Mouse (Mus musculus) midbrain, embryonic 14.5 days (tissue): ENCODE measurements around the gene Txndc5. TPM values are rescaled to one million over a fixed set of nuclear protein-coding genes. Genes with fewer than 3 reads are reported as not detected.

Source experiments
- ATAC-seq: fragments of 200-750 bp; cut with Nextera tagmentation; 2 replicates; pipeline ENCODE4 v1.8.0; 2017; ENCODE audit warnings: moderate number of reproducible peaks, moderate library complexity; ENCODE audit not compliant: low FRiP score, low TSS enrichment
- DNase-seq: peaks from one replicate; pipeline ENCODE4 v3.0.0-alpha.2; 2015
- H3K27ac ChIP-seq: fragments of 300-500 bp; sonication (generic); replicated peaks from 2 replicates; pipeline ENCODE4 v1.5.1; 2014; ENCODE audit warnings: mild to moderate bottlenecking, low read depth, low read length, moderate library complexity
- H3K27me3 ChIP-seq: fragments of 300-500 bp; sonication (generic); 2 replicates; pipeline ENCODE4 v1.6.1; 2014; ENCODE audit warnings: low read length, control low read depth, mixed read lengths; ENCODE audit not compliant: control insufficient read depth, insufficient read depth
- H3K36me3 ChIP-seq: fragments of 300-500 bp; sonication (generic); 2 replicates; pipeline ENCODE4 v1.6.1; 2014; ENCODE audit warnings: low read length, control low read depth; ENCODE audit not compliant: control insufficient read depth, insufficient read depth
- H3K4me1 ChIP-seq: fragments of 300-500 bp; sonication (generic); 2 replicates; pipeline ENCODE4 v1.6.1; 2014; ENCODE audit warnings: mild to moderate bottlenecking, antibody characterized with exemption, low read length, control low read depth; ENCODE audit not compliant: control insufficient read depth, insufficient read depth
- H3K4me2 ChIP-seq: fragments of 300-500 bp; sonication (generic); 2 replicates; pipeline ENCODE4 v1.6.1; 2014; ENCODE audit warnings: mild to moderate bottlenecking, low read length, moderate library complexity
- H3K4me3 ChIP-seq: fragments of 300-500 bp; sonication (generic); replicated peaks from 2 replicates; pipeline ENCODE4 v1.5.1; 2014; ENCODE audit warnings: low read depth, low read length
- H3K9ac ChIP-seq: fragments of 300-500 bp; sonication (generic); replicated peaks from 2 replicates; pipeline ENCODE4 v1.6.1; 2014; ENCODE audit warnings: mild to moderate bottlenecking, low read length, moderate library complexity
- H3K9me3 ChIP-seq: fragments of 300-500 bp; sonication (generic); 2 replicates; pipeline ENCODE4 v1.6.1; 2016; ENCODE audit warnings: low read length, control low read depth, mixed read lengths; ENCODE audit not compliant: control insufficient read depth
- WGBS: fragments of 180-500 bp; shearing (Covaris S2); extraction: QIAGEN DNeasy Blood & Tissue Kit; methylation state at CpG from one replicate; pipeline ENCODE4 v1.1.7; 2014; 5-methylcytosine and 5-hydroxymethylcytosine counted together
- polyA plus RNA-seq: library from polyadenylated mRNA; unstranded; fragments of >200 nt; fragmentation: Nextera tagmentation; extraction: Ambion mirVana; gene quantifications from 2 replicates; pipeline ENCODE4 v1.2.1, GENCODE M21; 2014

Gene Txndc5
- 56.4 and 81.9 TPM in 2 replicates for polyA plus RNA-seq

GRCm38 (mm10) chr13:38528687-38529294, at the start of gene Txndc5:
Gene Txndc5 (minus strand): TSS chr13:38528824.
- DNase-seq = no peak
- Histone ChIP-seq H3K27ac (peak within 1 kb of the TSS; percentile 83), H3K4me2 (peak within 1 kb of the TSS; percentile 85), H3K9me3 (no peaks in the 10 kb centered on the region), H3K4me1 (peaks cover 22% of the 10 kb centered on the region; the same call in 1 of the 2 replicates), H3K9ac (peak within 1 kb of the TSS; percentile 84), H3K27me3 (no peaks in the 10 kb centered on the region), H3K4me3 (peak within 1 kb of the TSS; percentile 84), H3K36me3 (no peaks in the 10 kb centered on the region)
- no peak; the same call in 1 of the 2 replicates for ATAC-seq
- 62% methylated on average over 9 of the region's 9 CpGs for WGBS

GRCm38 (mm10) chr13:38574668-38575067, 46.0 kb upstream of the Txndc5 start:
- H3K27me3 ChIP-seq = no peaks in the 10 kb centered on the region
- H3K27ac ChIP-seq = no peak overlapping the region
- no peaks in the 10 kb centered on the region for H3K36me3 ChIP-seq
- no peak overlapping the region for H3K9ac ChIP-seq
- ATAC-seq = no peak
- no peak overlapping the region for H3K4me2 ChIP-seq
- H3K4me3 ChIP-seq = no peak overlapping the region
- DNase-seq = no peak
- 80% methylated on average over 3 of the region's 3 CpGs for WGBS
- H3K4me1 ChIP-seq = no peaks in the 10 kb centered on the region
- H3K9me3 ChIP-seq = no peaks in the 10 kb centered on the region

- no peaks in the 10 kb centered on the region for H3K36me3 ChIP-seq
- no peaks in the 10 kb centered on the region for H3K9me3 ChIP-seq
- no peaks in the 10 kb centered on the region for H3K4me1 ChIP-seq
- no peak for DNase-seq
- H3K4me3 ChIP-seq = no peak overlapping the region
- H3K27me3 ChIP-seq = no peaks in the 10 kb centered on the region
- H3K27ac ChIP-seq = no peak overlapping the region
- no peak overlapping the region for H3K4me2 ChIP-seq
- no peak overlapping the region for H3K9ac ChIP-seq
- 93% methylated on average over 1 of the region's 1 CpGs for WGBS
- no peak for ATAC-seq
These were observed 44.7 kb upstream of the Txndc5 start for GRCm38 (mm10) chr13:38573281-38573680.

GRCm38 (mm10) chr13:38565245-38565644, 36.6 kb upstream of the Txndc5 start:
- DNase-seq (no peak), ATAC-seq (no peak)
- Histone ChIP-seq H3K4me1 (no peaks in the 10 kb centered on the region), H3K36me3 (no peaks in the 10 kb centered on the region), H3K27ac (no peak overlapping the region), H3K4me2 (no peak overlapping the region), H3K27me3 (no peaks in the 10 kb centered on the region), H3K4me3 (no peak overlapping the region), H3K9me3 (no peaks in the 10 kb centered on the region), H3K9ac (no peak overlapping the region)
- 84% methylated on average over 4 of the region's 4 CpGs for WGBS

- no peak for DNase-seq
- H3K4me1 ChIP-seq = no peaks in the 10 kb centered on the region
- no peaks in the 10 kb centered on the region for H3K36me3 ChIP-seq
- no peak overlapping the region for H3K9ac ChIP-seq
- H3K4me3 ChIP-seq = no peak overlapping the region
- H3K4me2 ChIP-seq = no peak overlapping the region
- H3K9me3 ChIP-seq = 0 out of 2 replicates have a peak, but pooled peaks cover 3% of the 10 kb centered on the region
- 88% methylated on average over 11 of the region's 11 CpGs for WGBS
- no peak for ATAC-seq
- H3K27me3 ChIP-seq = no peaks in the 10 kb centered on the region
- no peak overlapping the region for H3K27ac ChIP-seq
These were observed 26.0 kb upstream of the Txndc5 start for GRCm38 (mm10) chr13:38554611-38555010.

- Histone ChIP-seq H3K4me2 (no peak overlapping the region), H3K9ac (no peak overlapping the region), H3K36me3 (no peaks in the 10 kb centered on the region), H3K4me1 (no peaks in the 10 kb centered on the region), H3K27ac (no peak overlapping the region), H3K4me3 (no peak overlapping the region), H3K9me3 (0 out of 2 replicates have a peak, but pooled peaks cover 3% of the 10 kb centered on the region), H3K27me3 (no peaks in the 10 kb centered on the region)
- WGBS = 79% methylated on average over 3 of the region's 3 CpGs
- no peak for DNase-seq
- no peak for ATAC-seq
These were observed 25.6 kb upstream of the Txndc5 start for GRCm38 (mm10) chr13:38554210-38554609.

- no peaks in the 10 kb centered on the region for H3K27me3 ChIP-seq
- H3K9me3 ChIP-seq = 0 out of 2 replicates have a peak, but pooled peaks cover 3% of the 10 kb centered on the region
- H3K36me3 ChIP-seq = no peaks in the 10 kb centered on the region
- H3K4me3 ChIP-seq = no peak overlapping the region
- 85% methylated on average over 5 of the region's 5 CpGs for whole genome bisulfite sequencing
- no peak overlapping the region for H3K4me2 ChIP-seq
- DNase-seq = no peak
- ATAC-seq = no peak
- H3K4me1 ChIP-seq = no peaks in the 10 kb centered on the region
- no peak overlapping the region for H3K9ac ChIP-seq
- H3K27ac ChIP-seq = no peak overlapping the region
These were observed 20.1 kb upstream of the Txndc5 start for GRCm38 (mm10) chr13:38548681-38549080.

GRCm38 (mm10) chr13:38547717-38548116, 19.1 kb upstream of the Txndc5 start:
- Histone ChIP-seq H3K4me3 (no peak overlapping the region), H3K36me3 (no peaks in the 10 kb centered on the region), H3K27me3 (no peaks in the 10 kb centered on the region), H3K4me2 (no peak overlapping the region), H3K27ac (no peak overlapping the region), H3K9me3 (0 out of 2 replicates have a peak, but pooled peaks cover 3% of the 10 kb centered on the region), H3K9ac (no peak overlapping the region), H3K4me1 (no peaks in the 10 kb centered on the region)
- DNase-seq (no peak), ATAC-seq (no peak)
- WGBS = 89% methylated on average over 5 of the region's 5 CpGs

GRCm38 (mm10) chr13:38546754-38547153, 18.1 kb upstream of the Txndc5 start:
- no peak for ATAC-seq
- Histone ChIP-seq H3K4me3 (no peak overlapping the region), H3K36me3 (no peaks in the 10 kb centered on the region), H3K9ac (no peak overlapping the region), H3K27ac (no peak overlapping the region), H3K4me2 (no peak overlapping the region), H3K4me1 (no peaks in the 10 kb centered on the region), H3K9me3 (0 out of 2 replicates have a peak, but pooled peaks cover 3% of the 10 kb centered on the region), H3K27me3 (no peaks in the 10 kb centered on the region)
- 91% methylated on average over 4 of the region's 4 CpGs for WGBS
- DNase-seq = no peak
